In the genomic region with DNA sequence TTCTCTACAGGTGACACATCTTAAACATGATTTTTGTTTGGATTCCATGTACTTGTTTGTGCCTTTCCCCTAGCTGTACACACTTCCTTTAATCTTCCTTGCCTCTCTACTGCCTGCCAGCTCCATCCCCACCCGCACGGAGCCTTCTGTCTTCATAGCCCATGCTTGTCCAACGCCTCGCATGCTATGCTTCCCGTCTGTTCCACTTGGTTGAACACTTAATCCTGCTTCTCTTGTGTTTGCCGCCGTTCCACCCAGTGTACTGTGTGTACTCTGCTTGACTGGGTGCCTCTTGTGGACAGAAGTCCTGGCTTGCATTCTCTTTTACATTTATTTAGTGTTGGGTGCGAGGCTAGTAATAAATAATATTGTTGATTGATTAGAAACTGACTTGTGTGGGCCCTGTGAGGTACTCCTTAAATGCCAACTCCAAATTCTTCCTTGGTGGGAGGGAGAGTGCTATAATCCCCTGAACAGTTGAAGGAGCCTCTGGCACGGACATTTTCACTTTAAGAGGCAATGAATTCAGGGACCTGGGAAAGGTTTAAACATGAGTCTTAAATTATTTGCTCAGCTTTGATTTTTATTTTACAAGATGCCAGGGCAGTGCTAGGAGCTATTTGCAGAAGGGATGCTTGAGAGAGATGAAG, we compare ENCODE assay signal across 13 mouse cellular contexts.
DNase-seq lines count a peak whose midpoint lies in the region; ATAC-seq and TF ChIP-seq lines count a peak whose summit lies in the region.
"Had no signal": no experiment of that assay in that cellular context is flagged by ENCODE, and none has a peak within 500 bp of the region (broad histone marks: within the 10 kb centered on the region; RNA-seq: fewer than 3 reads in every experiment).

No protein-coding gene starts in this region.

- no peaks in the 10 kb centered on the region for H3K4me1 ChIP-seq in midbrain, embryonic 12.5 days
- no peaks in the 10 kb centered on the region for H3K4me1 ChIP-seq in intestine, embryonic 15.5 days (replicated peaks)
- H3K4me1 ChIP-seq: megakaryocyte, embryonic 14.5 days; stomach, embryonic 15.5 days had no signal

- no peak for TF ChIP-seq CTCF in layer of hippocampus, adult 2 months (conservative IDR thresholded peaks at IDR 0.05)

- no peak overlapping the region for H3K4me3 ChIP-seq in layer of hippocampus, adult 2 months
- no peak overlapping the region for H3K4me3 ChIP-seq in midbrain, embryonic 12.5 days
- H3K4me3 ChIP-seq in intestine, embryonic 15.5 days (replicated peaks): no peak overlapping the region
- H3K4me3 ChIP-seq: megakaryocyte, embryonic 14.5 days; stomach, embryonic 15.5 days had no signal

- peak overlapping the region; percentile 61; the same call in 1 of the 2 replicates for H3K27ac ChIP-seq in layer of hippocampus, adult 2 months
- H3K27ac ChIP-seq in midbrain, embryonic 12.5 days (replicated peaks): no peak overlapping the region
- no peak overlapping the region for H3K27ac ChIP-seq in intestine, embryonic 15.5 days
- H3K27ac ChIP-seq: stomach, embryonic 15.5 days had no signal

- no peaks in the 10 kb centered on the region for H3K36me3 ChIP-seq in midbrain, embryonic 12.5 days
- no peaks in the 10 kb centered on the region for H3K36me3 ChIP-seq in intestine, embryonic 15.5 days
- H3K36me3 ChIP-seq: G1E; stomach, embryonic 15.5 days had no signal

- no peak overlapping the region for H3K9ac ChIP-seq in midbrain, embryonic 12.5 days (replicated peaks)
- no peak overlapping the region for H3K9ac ChIP-seq in intestine, embryonic 15.5 days
- H3K9ac ChIP-seq: stomach, embryonic 15.5 days had no signal

- peak; percentile 88 to 89 for DNase-seq in cerebellum, postnatal 10 days
- DNase-seq in cerebellum, adult 11 months: no peak
- peak in 1 of 2 experiments; percentile 32 for DNase-seq in layer of hippocampus, adult 2 months (ENCODE audit: low spot score in 2 of 2)
- no peak for DNase-seq in layer of hippocampus, adult 9-10 months (ENCODE audit: low spot score)
- peak; percentile 20 for DNase-seq in kidney, adult 18-20 months
- DNase-seq in gastrocnemius, postnatal 10 days: no peak
- DNase-seq: cerebellum, adult 11-12 months; heart, adult 18-20 months had no signal

- 23% methylated on average over 9 of the region's 9 CpGs for WGBS in midbrain, embryonic 12.5 days
- WGBS in intestine, embryonic 15.5 days: 73% methylated on average over 9 of the region's 9 CpGs

- H3K9me3 ChIP-seq in midbrain, embryonic 12.5 days: no peaks in the 10 kb centered on the region
- no peaks in the 10 kb centered on the region for H3K9me3 ChIP-seq in intestine, embryonic 15.5 days
- H3K9me3 ChIP-seq: stomach, embryonic 15.5 days had no signal

- no peak overlapping the region for H3K4me2 ChIP-seq in midbrain, embryonic 12.5 days (replicated peaks)
- H3K4me2 ChIP-seq in intestine, embryonic 15.5 days (replicated peaks): no peak overlapping the region
- H3K4me2 ChIP-seq: stomach, embryonic 15.5 days had no signal

- H3K27me3 ChIP-seq in midbrain, embryonic 12.5 days: no peaks in the 10 kb centered on the region
- no peaks in the 10 kb centered on the region for H3K27me3 ChIP-seq in intestine, embryonic 15.5 days (replicated peaks)
- H3K27me3 ChIP-seq: megakaryocyte, embryonic 14.5 days; stomach, embryonic 15.5 days had no signal

- ATAC-seq in midbrain, embryonic 12.5 days (ENCODE audit: low FRiP score, low read depth): peak; percentile 62; the same call in 1 of the 2 replicates
- no peak for ATAC-seq in intestine, embryonic 15.5 days

Comparison
In these comparisons a context has a peak if more than half of its experiments do, and no peak if none do; other contexts are left out.
1. DNase-seq: peak in cerebellum, postnatal 10 days (2 of 2) and kidney, adult 18-20 months (single experiment); none in cerebellum, adult 11 months (single experiment), layer of hippocampus, adult 9-10 months (single experiment) and gastrocnemius, postnatal 10 days (single experiment).